Mouse (Mus musculus): ENCODE measurements around the gene Cmklr1. TPM values are rescaled to one million over a fixed set of nuclear protein-coding genes. Genes with fewer than 3 reads are reported as not detected.
"Not testable (repeated sequence)": the region's sequence is repeated elsewhere in the genome, so short reads cannot be mapped to it uniquely, and the experiment has no call there.

The Cmklr1 gene
- polyA plus RNA-seq, 1 experiment from 2014 or later = 1.7 TPM

DNA sequence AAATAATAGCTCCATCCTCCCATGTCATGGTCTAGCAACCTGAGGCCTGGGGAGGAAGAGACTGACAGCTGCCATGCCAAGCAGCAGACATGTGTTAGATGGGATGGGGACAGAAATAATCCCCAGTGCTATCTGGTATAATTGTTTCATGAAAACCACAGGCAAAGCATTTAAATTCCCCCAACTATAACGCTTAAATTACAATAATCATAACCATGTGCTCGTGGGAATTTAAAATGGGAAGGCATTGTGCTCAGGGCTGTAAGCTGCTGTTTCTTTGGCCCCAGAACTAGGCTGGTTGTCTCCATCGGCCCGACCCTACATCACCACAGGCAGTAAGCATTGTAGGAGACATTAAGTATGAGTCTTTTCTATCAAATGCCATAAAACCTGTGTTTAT is 49.4 kb downstream of the Cmklr1 start:
- no peak for ATAC-seq (ENCODE audit: insufficient read depth)
- Histone ChIP-seq H3K27me3 (no peaks in the 10 kb centered on the region), H3K4me3 (replicated peaks) (no peak overlapping the region), H3K27ac (replicated peaks) (no peak overlapping the region), H3K36me3 (replicated peaks) (no peaks in the 10 kb centered on the region), H3K9me3 (replicated peaks) (no peaks in the 10 kb centered on the region), H3K4me2 (no peak overlapping the region), H3K9ac (no peak overlapping the region), H3K4me1 (replicated peaks) (no peaks in the 10 kb centered on the region)
- WGBS (ENCODE audit: insufficient replicate concordance) = 66% methylated on average over 4 of the region's 4 CpGs

DNA sequence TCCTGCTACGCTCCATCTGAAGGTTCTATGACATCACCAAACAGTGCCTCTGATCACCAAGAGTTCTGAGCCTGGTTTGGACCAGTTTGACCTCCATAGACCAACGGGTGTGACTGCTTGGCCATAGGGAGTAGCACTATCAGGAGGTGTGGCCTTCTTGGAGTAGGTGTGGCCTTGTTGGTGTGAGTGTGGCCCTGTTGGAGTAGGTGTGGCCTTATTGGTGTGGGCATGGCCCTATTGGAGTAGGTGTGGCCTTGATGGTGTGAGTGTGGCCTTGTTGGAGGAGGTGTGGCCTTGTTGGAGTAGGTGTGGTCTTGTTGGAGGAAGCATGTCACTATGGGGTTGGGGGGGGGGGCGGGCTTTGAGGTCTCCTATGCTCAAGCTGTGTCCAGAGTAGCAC is 50.0 kb downstream of the Cmklr1 start:
- Histone ChIP-seq H3K4me2 (no peak overlapping the region), H3K4me3 (replicated peaks) (no peak overlapping the region), H3K9ac (no peak overlapping the region), H3K9me3 (replicated peaks) (no peaks in the 10 kb centered on the region), H3K36me3 (replicated peaks) (no peaks in the 10 kb centered on the region), H3K27me3 (no peaks in the 10 kb centered on the region), H3K4me1 (replicated peaks) (no peaks in the 10 kb centered on the region), H3K27ac (replicated peaks) (no peak overlapping the region)
- no peak for ATAC-seq (ENCODE audit: insufficient read depth)
- WGBS (ENCODE audit: insufficient replicate concordance) = 46% methylated on average over 3 of the region's 3 CpGs

DNA sequence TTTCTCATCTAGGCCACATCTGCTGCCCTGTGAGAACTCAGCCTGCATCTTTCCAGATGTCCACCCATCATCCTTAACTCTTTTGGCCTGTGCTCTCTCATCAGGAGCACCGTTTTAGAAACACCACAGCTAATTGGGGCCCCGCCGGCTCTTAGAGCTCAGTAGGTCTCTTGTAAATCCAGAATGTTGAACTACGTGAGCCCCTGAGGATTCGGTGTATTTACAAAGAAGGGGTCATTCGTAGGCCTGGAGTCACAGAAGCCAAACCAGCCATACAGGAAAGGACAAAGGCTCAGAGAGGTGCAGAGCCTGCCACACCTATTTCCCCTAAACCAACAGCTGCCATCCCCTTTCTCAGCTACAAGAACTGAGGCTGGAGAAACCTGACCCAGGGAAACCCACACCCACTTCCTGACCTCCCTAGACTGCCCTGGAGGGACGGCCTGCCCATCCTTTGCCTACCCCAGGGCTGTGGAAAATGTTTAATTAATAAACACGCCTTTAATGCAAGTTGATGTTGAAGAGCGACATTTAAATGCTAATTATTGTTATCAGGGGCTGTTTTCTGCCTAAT is 53.4 kb downstream of the Cmklr1 start:
- H3K36me3 ChIP-seq (replicated peaks) = no peaks in the 10 kb centered on the region
- H3K9ac ChIP-seq = no peak overlapping the region
- no peak overlapping the region for H3K27ac ChIP-seq (replicated peaks)
- no peak overlapping the region for H3K4me2 ChIP-seq
- ATAC-seq (ENCODE audit: insufficient read depth) = no peak
- WGBS (ENCODE audit: insufficient replicate concordance) = 56% methylated on average over 9 of the region's 9 CpGs
- no peaks in the 10 kb centered on the region for H3K4me1 ChIP-seq (replicated peaks)
- H3K9me3 ChIP-seq (replicated peaks) = no peaks in the 10 kb centered on the region
- H3K27me3 ChIP-seq = no peaks in the 10 kb centered on the region
- H3K4me3 ChIP-seq (replicated peaks) = no peak overlapping the region

DNA sequence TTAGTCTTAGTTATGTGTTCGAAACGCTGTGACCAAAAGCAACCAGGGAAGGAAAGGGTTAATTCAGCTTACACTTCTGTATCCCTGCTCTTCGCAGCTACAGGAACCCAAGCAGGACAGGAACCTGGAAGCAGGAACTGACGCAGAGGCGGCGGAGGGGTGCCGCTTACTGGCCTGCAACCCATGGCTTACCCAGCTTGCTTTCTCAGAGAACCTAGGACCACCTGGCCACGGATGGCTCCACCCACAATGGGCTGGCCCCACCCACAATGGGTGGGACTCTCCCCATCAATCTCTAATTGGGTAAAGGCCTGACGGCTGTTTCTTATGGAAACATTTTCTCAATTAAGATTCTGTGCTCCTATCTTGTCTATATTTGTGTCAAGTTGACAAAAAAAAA is 54.0 kb downstream of the Cmklr1 start:
- WGBS (ENCODE audit: insufficient replicate concordance) = 72% methylated on average over 9 of the region's 9 CpGs
- Histone ChIP-seq H3K9me3 (replicated peaks) (no peaks in the 10 kb centered on the region), H3K4me3 (replicated peaks) (no peak overlapping the region), H3K27ac (replicated peaks) (no peak overlapping the region), H3K4me1 (replicated peaks) (no peaks in the 10 kb centered on the region), H3K27me3 (no peaks in the 10 kb centered on the region), H3K4me2 (no peak overlapping the region), H3K36me3 (replicated peaks) (no peaks in the 10 kb centered on the region), H3K9ac (no peak overlapping the region)
- no peak for ATAC-seq (ENCODE audit: insufficient read depth)

DNA sequence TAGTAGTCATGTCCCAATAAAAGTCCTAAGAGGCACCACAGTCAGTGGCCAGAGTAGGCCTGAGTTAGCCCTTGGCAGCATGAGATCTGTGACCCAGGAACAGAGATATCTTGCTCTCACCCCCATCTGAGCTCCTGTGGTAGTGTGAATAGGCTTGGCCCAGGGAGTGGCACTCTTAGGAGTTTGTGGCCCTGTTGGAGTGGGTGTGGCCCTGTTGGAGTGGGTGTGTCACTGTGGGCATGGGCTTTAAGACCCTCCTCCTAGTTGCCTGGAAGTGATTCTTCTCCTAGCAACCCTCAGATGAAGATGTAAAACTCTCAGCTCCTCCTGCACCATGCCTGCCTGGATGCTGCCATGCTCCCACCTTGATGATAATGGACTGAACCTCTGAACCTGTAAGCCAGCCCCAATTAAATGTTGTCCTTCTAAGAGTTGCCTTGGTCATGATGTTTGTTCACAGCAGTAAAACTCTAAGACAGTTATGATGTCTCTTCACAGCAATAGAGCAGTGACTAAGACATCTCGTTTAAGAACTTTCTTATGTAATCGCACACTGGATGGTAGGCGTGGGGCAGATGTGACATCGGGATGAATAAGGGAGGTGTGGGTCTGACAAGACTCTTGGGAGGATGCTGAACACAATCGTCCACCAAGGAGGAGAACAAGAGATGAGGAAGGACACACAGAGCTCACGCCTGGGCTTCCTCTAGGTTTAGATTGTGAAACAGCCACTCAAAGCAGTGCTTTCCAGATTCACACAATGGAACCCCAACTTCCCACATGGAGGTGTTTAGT is 56.1 kb downstream of the Cmklr1 start:
- no peaks in the 10 kb centered on the region for H3K36me3 ChIP-seq (replicated peaks)
- H3K27me3 ChIP-seq = no peaks in the 10 kb centered on the region
- H3K9ac ChIP-seq = no peak overlapping the region
- no peak for ATAC-seq (ENCODE audit: insufficient read depth)
- H3K4me3 ChIP-seq (replicated peaks) = no peak overlapping the region
- H3K9me3 ChIP-seq (replicated peaks) = no peaks in the 10 kb centered on the region
- H3K4me1 ChIP-seq (replicated peaks) = no peaks in the 10 kb centered on the region
- no peak overlapping the region for H3K4me2 ChIP-seq
- 47% methylated on average over 6 of the region's 6 CpGs for WGBS (ENCODE audit: insufficient replicate concordance)
- no peak overlapping the region for H3K27ac ChIP-seq (replicated peaks)

DNA sequence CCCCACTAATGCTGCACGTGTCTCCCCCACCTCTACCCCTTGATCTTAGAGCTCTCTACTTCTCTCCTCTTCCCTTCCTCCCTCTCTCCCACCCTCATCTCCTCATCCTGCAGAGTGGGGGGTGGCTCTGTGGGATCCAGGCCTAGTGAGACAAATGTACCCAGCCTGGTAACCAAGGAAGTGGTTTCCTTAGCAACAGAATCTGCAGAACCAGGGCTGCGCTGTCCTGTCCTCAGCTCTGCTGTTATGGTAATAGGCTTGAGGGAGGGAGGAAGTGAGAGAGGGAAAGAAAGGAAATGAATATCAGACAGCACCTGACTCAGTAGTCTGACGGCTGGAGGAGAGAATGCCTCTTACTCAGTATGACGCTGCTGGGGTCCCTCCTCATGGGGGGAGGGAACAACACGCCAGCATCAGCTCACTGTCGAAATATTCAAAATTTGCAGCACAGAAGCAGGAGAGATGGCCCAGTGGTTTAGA is 58.4 kb downstream of the Cmklr1 start:
- WGBS (ENCODE audit: insufficient replicate concordance) = 10% methylated on average over 6 of the region's 6 CpGs
- Histone ChIP-seq H3K27me3 (no peaks in the 10 kb centered on the region), H3K4me1 (replicated peaks) (no peaks in the 10 kb centered on the region), H3K36me3 (replicated peaks) (no peaks in the 10 kb centered on the region), H3K27ac (replicated peaks) (no peak overlapping the region), H3K4me2 (no peak overlapping the region), H3K4me3 (replicated peaks) (no peak overlapping the region), H3K9me3 (replicated peaks) (no peaks in the 10 kb centered on the region), H3K9ac (no peak overlapping the region)
- no peak for ATAC-seq (ENCODE audit: insufficient read depth)

DNA sequence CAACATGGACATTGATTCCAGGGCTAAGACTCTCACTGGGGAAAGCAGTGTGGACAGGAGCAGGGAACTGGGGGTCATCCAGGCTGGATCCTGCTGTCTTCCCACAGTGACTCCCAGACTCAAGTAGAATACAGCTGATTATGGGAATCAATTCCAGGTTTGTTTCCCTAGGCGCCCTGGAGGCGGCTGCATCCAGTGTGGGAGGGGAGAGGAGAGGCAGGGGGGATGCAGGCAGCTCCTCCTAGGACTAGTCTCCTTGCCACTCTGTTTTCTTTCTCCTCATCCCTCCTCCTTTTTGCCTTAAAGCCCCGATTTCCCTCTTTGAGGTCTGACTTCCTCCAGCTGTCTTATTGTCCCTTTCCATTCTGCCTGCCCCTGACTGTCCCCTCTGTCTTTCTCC is 59.1 kb downstream of the Cmklr1 start:
- no peak overlapping the region for H3K4me3 ChIP-seq (replicated peaks)
- H3K27ac ChIP-seq (replicated peaks) = no peak overlapping the region
- H3K4me2 ChIP-seq = no peak overlapping the region
- H3K9me3 ChIP-seq (replicated peaks) = no peaks in the 10 kb centered on the region
- H3K27me3 ChIP-seq = no peaks in the 10 kb centered on the region
- no peaks in the 10 kb centered on the region for H3K36me3 ChIP-seq (replicated peaks)
- H3K4me1 ChIP-seq (replicated peaks) = no peaks in the 10 kb centered on the region
- no peak overlapping the region for H3K9ac ChIP-seq
- no peak for ATAC-seq (ENCODE audit: insufficient read depth)
- WGBS (ENCODE audit: insufficient replicate concordance) = 30% methylated on average over 3 of the region's 3 CpGs

DNA sequence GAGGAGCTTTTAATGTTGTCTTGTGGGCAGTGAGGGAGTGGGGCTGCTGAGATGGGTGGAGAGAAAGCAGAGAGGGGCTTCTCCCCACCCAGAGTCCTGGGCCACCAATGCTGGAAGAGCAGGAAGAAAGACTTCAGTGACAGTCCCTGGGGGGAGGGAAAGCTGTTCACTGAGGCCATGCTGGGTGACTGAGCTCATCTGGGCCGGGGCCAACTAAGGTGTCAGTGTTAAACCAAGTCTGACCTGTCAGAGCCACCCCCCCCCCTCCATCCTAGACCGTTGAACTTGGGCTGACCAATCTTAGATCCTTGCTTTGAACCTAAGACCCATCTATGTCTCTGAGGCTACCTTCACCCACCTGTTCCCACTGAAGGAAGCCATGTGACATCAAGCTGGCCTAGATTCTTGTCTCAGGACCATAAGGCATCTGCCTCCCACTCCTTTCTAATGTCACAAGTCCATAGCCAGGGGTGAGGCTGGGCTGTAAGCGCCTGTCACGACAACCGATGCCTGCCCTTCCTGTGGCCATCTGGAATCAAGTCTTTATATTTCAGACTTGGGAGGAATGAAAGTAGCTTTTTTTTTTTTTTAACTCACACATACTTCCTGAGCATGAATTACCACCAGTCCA is 60.1 kb downstream of the Cmklr1 start:
- no peak overlapping the region for H3K27ac ChIP-seq (replicated peaks)
- no peak overlapping the region for H3K4me3 ChIP-seq (replicated peaks)
- no peaks in the 10 kb centered on the region for H3K36me3 ChIP-seq (replicated peaks)
- no peak for ATAC-seq (ENCODE audit: insufficient read depth)
- H3K9ac ChIP-seq = no peak overlapping the region
- H3K9me3 ChIP-seq (replicated peaks) = no peaks in the 10 kb centered on the region
- H3K27me3 ChIP-seq = no peaks in the 10 kb centered on the region
- 53% methylated on average over 5 of the region's 5 CpGs for WGBS (ENCODE audit: insufficient replicate concordance)
- no peaks in the 10 kb centered on the region for H3K4me1 ChIP-seq (replicated peaks)
- no peak overlapping the region for H3K4me2 ChIP-seq

DNA sequence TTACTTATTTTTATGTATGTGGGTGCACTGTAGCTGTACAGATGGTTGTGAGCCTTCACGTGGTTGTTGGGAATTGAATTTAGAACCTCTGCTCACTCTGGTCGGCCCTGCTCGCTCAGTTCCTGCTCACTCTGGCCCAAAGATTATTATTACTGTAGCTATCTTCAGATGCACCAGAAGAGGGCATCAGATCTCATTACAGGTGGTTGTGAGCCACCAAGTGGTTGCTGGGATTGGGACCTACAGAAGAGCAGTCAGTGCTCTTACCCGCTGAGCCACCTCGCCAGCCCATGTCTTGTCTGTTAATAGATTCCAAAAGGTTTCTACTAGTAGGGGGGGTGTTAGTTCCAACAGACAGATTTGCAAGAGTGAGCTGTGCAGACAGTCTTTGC is 63.8 kb downstream of the Cmklr1 start:
- 44% methylated on average over 5 of the region's 5 CpGs for WGBS (ENCODE audit: insufficient replicate concordance)
- not testable (repeated sequence) for H3K9me3 ChIP-seq (replicated peaks); H3K36me3 ChIP-seq (replicated peaks); H3K27me3 ChIP-seq; H3K4me2 ChIP-seq; ATAC-seq (ENCODE audit: insufficient read depth); H3K27ac ChIP-seq (replicated peaks); H3K4me1 ChIP-seq (replicated peaks); H3K4me3 ChIP-seq (replicated peaks); H3K9ac ChIP-seq

DNA sequence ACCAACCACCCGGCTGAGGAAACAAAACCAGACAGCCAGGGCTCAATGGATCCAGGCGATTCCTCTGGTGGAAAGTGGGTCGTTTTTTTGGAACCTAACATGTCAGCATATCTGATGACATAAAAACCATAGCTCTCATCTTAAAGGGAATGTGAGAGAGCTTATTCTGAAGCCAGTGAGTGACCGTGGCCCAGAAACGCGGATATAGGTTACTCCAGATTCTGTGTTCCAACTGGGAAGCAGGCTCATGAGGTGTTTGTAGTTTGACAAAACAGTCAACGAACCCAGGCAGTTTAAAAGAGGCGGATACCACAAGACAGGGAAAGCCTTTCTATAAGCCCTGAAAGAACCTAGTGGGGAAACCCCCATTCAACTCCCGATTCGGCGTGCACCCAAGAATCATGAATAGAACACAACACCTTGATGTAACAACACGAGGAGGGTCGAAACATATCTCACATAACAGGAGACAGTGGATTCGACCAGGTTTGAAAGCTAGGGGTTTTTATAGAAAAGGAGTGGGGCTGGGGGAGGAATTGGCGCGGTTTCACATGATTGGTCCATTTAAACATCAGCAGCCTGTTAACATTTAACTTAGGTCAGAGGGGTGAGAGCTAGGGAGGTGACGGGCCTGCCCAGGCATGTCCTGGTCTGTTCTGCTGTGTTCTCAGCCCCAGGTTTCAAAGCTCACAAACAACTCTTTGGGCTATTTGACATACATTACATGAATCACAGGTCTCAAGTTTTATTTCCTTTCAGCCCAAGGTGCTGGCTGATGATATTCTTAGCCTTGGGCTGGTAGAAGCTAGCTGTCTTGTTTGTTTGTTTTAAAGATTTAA is 64.4 kb downstream of the Cmklr1 start:
- not testable (repeated sequence) for H3K27me3 ChIP-seq; H3K4me3 ChIP-seq (replicated peaks); H3K9me3 ChIP-seq (replicated peaks); H3K4me1 ChIP-seq (replicated peaks); H3K9ac ChIP-seq; H3K36me3 ChIP-seq (replicated peaks); ATAC-seq (ENCODE audit: insufficient read depth); H3K27ac ChIP-seq (replicated peaks); H3K4me2 ChIP-seq
- 59% methylated on average over 17 of the region's 17 CpGs for WGBS (ENCODE audit: insufficient replicate concordance)

DNA sequence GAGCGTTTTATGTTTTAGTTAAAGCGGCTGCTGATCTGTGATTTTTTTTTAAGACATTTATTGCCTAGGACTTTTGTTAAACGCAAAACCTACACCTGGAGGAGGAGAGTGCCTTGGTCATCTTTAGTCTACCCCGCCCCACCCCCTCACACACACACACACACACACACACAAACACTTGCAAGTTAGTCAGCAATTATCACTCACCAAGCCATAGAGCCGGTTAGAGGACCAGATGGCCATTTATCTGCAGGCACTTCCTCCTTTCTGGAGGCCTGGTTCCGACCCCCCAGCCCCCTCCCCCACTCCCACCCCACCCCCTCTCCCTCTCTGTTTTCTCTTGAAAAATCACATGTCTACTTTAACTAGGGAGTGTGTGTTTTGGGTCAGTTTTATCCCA is 65.8 kb downstream of the Cmklr1 start:
- ATAC-seq (ENCODE audit: insufficient read depth) = no peak
- Histone ChIP-seq H3K9ac (no peak overlapping the region), H3K4me3 (replicated peaks) (no peak overlapping the region), H3K4me1 (replicated peaks) (no peaks in the 10 kb centered on the region), H3K9me3 (replicated peaks) (no peaks in the 10 kb centered on the region), H3K27ac (replicated peaks) (no peak overlapping the region), H3K36me3 (replicated peaks) (no peaks in the 10 kb centered on the region), H3K27me3 (no peaks in the 10 kb centered on the region), H3K4me2 (no peak overlapping the region)
- WGBS (ENCODE audit: insufficient replicate concordance) = 19% methylated on average over 6 of the region's 6 CpGs
